Comparison of ENCODE assay signal across 35 mouse cellular contexts in the genomic region with DNA sequence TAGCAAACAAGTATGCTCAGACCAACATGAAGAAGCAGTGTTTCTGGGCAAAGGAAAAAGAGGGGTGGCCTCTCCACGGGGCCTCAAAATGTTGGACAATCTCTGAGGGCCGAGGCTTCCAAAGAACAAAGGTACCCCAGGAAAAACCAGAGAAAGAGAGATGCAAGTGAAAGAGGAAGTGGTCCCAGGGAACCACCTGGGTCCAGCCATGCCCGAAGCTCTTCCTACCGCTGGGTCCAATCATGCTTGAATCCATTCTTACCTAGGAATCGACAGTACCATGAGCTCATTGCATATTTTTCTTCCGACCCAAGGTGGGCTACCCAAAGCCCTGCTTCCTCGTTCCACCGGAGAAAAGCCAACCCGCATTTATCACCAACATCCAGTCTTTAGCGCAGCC. TPM values are rescaled to one million over a fixed set of nuclear protein-coding genes. Genes with fewer than 3 reads are reported as not detected.
"Had no signal": no experiment of that assay in that cellular context is flagged by ENCODE, and none has a peak within 500 bp of the region (broad histone marks: within the 10 kb centered on the region; RNA-seq: fewer than 3 reads in every experiment).

No protein-coding gene starts in this region.

- H3K4me1 ChIP-seq: midbrain, embryonic 15.5 days had no signal

- H3K9me3 ChIP-seq: limb, embryonic 10.5 days; limb, embryonic 12.5 days; limb, embryonic 13.5 days; limb, embryonic 15.5 days; liver, embryonic 12.5 days; liver, embryonic 13.5 days; liver, embryonic 15.5 days; lung, embryonic 15.5 days; megakaryocyte, embryonic 14.5 days; midbrain, embryonic 12.5 days; midbrain, embryonic 13.5 days; midbrain, embryonic 15.5 days had no signal

- H3K9ac ChIP-seq: limb, embryonic 12.5 days; limb, embryonic 13.5 days; limb, embryonic 15.5 days; liver, embryonic 12.5 days; liver, embryonic 13.5 days; liver, embryonic 14.5 days; liver, embryonic 15.5 days; liver, postnatal 0 days; lung, embryonic 14.5 days; lung, embryonic 15.5 days; midbrain, embryonic 12.5 days; midbrain, embryonic 13.5 days; midbrain, embryonic 15.5 days had no signal

- ATAC-seq: liver, embryonic 12.5 days; liver, postnatal 0 days; lung, postnatal 0 days; midbrain, embryonic 13.5 days; midbrain, embryonic 15.5 days; midbrain, embryonic 16.5 days had no signal

- H3K36me3 ChIP-seq: limb, embryonic 10.5 days; limb, embryonic 12.5 days; limb, embryonic 13.5 days; limb, embryonic 15.5 days; liver, embryonic 12.5 days; liver, embryonic 13.5 days; liver, embryonic 15.5 days; lung, embryonic 15.5 days; midbrain, embryonic 12.5 days; midbrain, embryonic 13.5 days; midbrain, embryonic 15.5 days had no signal

- H3K27ac ChIP-seq: limb, embryonic 10.5 days; limb, embryonic 12.5 days; limb, embryonic 13.5 days; limb, embryonic 15.5 days; liver, embryonic 12.5 days; liver, embryonic 13.5 days; liver, embryonic 14.5 days; liver, embryonic 15.5 days; lung, embryonic 15.5 days; macrophage; midbrain, embryonic 12.5 days; midbrain, embryonic 13.5 days; midbrain, embryonic 15.5 days had no signal

- DNase-seq: left cerebral cortex, postnatal 4 days; liver; liver, embryonic 13.5 days; liver, postnatal 0 days; lung, adult 18-20 months; lung, adult 2 months; lung, embryonic 14.5 days; lung, postnatal 10 days; lung, postnatal 14 days; lung, postnatal 36 days; lung, postnatal 4 days; midbrain, embryonic 14.5 days had no signal

- H3K4me3 ChIP-seq: limb, embryonic 10.5 days; limb, embryonic 12.5 days; limb, embryonic 13.5 days; limb, embryonic 15.5 days; liver, embryonic 12.5 days; liver, embryonic 13.5 days; liver, embryonic 15.5 days; lung, embryonic 15.5 days; megakaryocyte, embryonic 14.5 days; midbrain, embryonic 12.5 days; midbrain, embryonic 13.5 days; midbrain, embryonic 15.5 days; myocyte had no signal

- H3K4me2 ChIP-seq: limb, embryonic 12.5 days; limb, embryonic 13.5 days; limb, embryonic 15.5 days; liver, embryonic 11.5 days; liver, embryonic 12.5 days; liver, embryonic 13.5 days; liver, embryonic 15.5 days; lung, embryonic 14.5 days; lung, embryonic 15.5 days; midbrain, embryonic 11.5 days; midbrain, embryonic 12.5 days; midbrain, embryonic 13.5 days; midbrain, embryonic 15.5 days had no signal

RNA-seq across cellular contexts. Expression of a gene that starts 36.1 kb away (rescaled TPM):
- total RNA-seq: liver, adult 2 months; megakaryocyte progenitor cell, adult 5-6 weeks; megakaryocyte, adult 5-6 weeks; megakaryocyte-erythroid progenitor cell, adult 5-6 weeks; monocyte, adult 5-6 weeks had no signal
- polyA plus RNA-seq: liver, adult 2 months; liver, embryonic 13.5 days; liver, embryonic 15.5 days; liver, postnatal 0 days; macrophage; myocyte had no signal
